Comparison of ENCODE assay signal across 8 mouse cellular contexts in genomic region chrX:41910471-41910870, GRCm38 (mm10). TPM values are rescaled to one million over a fixed set of nuclear protein-coding genes. Genes with fewer than 3 reads are reported as not detected.
DNase-seq lines count a peak whose midpoint lies in the region; ATAC-seq and TF ChIP-seq lines count a peak whose summit lies in the region.

No protein-coding gene starts in this region.

- H3K4me2 ChIP-seq in liver, embryonic 15.5 days = peak overlapping the region; percentile 68

- H3K4me3 ChIP-seq in heart, adult 2 months = peak overlapping the region; percentile 82
- H3K4me3 ChIP-seq in forebrain, embryonic 10.5 days = peak overlapping the region; percentile 64
- H3K4me3 ChIP-seq in liver, embryonic 15.5 days (replicated peaks) = peak overlapping the region; percentile 77

- no peaks in the 10 kb centered on the region for H3K27me3 ChIP-seq in heart, adult 2 months (ENCODE audit: control insufficient read depth, insufficient read depth, low read length)
- H3K27me3 ChIP-seq in forebrain, embryonic 10.5 days (ENCODE audit: poor library complexity, severe bottlenecking) = no peaks in the 10 kb centered on the region
- H3K27me3 ChIP-seq in liver, embryonic 15.5 days = no peaks in the 10 kb centered on the region

- H3K36me3 ChIP-seq in heart, adult 2 months (ENCODE audit: control insufficient read depth, insufficient read depth, low read length) = no peaks in the 10 kb centered on the region
- H3K36me3 ChIP-seq in forebrain, embryonic 10.5 days (replicated peaks) = no peaks in the 10 kb centered on the region
- no peaks in the 10 kb centered on the region for H3K36me3 ChIP-seq in liver, embryonic 15.5 days (replicated peaks)

- no peak for TF ChIP-seq EP300 in heart, adult 2 months (IDR thresholded peaks at IDR 0.05; ENCODE audit: insufficient read depth, low read depth, low read length)

- H3K27ac ChIP-seq in heart, adult 2 months = no peak overlapping the region; the same call in 1 of the 2 replicates
- peak overlapping the region; percentile 94; the same call in 1 of the 2 replicates for H3K27ac ChIP-seq in forebrain, embryonic 10.5 days
- peak overlapping the region; percentile 85; the same call in 1 of the 2 replicates for H3K27ac ChIP-seq in liver, embryonic 15.5 days (replicated peaks)

- peaks cover 2% of the 10 kb centered on the region; the same call in 1 of the 2 replicates for H3K79me2 ChIP-seq in heart, adult 2 months (replicated peaks; ENCODE audit: control insufficient read depth, insufficient read depth, low read length)

- TF ChIP-seq CTCF in heart, adult 2 months (IDR thresholded peaks at IDR 0.05) = no peak

- intact Hi-C loops in heart, adult 2 months (cut with DNase I) = no loop called here

- WGBS in heart, adult 2 months = 11% methylated on average over 9 of the region's 9 CpGs
- 14% methylated on average over 9 of the region's 9 CpGs for WGBS in forebrain, embryonic 10.5 days
- 9% methylated on average over 9 of the region's 9 CpGs for WGBS in liver, embryonic 15.5 days (ENCODE audit: insufficient replicate concordance)

- ATAC-seq in liver, embryonic 15.5 days (ENCODE audit: insufficient read depth) = no peak

- peaks cover 2% of the 10 kb centered on the region; the same call in 1 of the 2 replicates for H3K4me1 ChIP-seq in heart, adult 2 months (ENCODE audit: control insufficient read depth, insufficient read depth, low read length)
- peaks cover 8% of the 10 kb centered on the region; the same call in 1 of the 2 replicates for H3K4me1 ChIP-seq in forebrain, embryonic 10.5 days
- H3K4me1 ChIP-seq in liver, embryonic 15.5 days (replicated peaks) = peaks cover 24% of the 10 kb centered on the region

- TF ChIP-seq POLR2A in heart, adult 2 months (IDR thresholded peaks at IDR 0.05; ENCODE audit: insufficient read depth, low read depth, low read length) = no peak

- H3K9ac ChIP-seq in heart, adult 2 months (ENCODE audit: low read depth, low read length) = 0 out of 2 replicates have a peak overlapping the region, but pooled peaks have one; percentile 34
- peak overlapping the region; percentile 76 for H3K9ac ChIP-seq in liver, embryonic 15.5 days

- H3K9me3 ChIP-seq in forebrain, embryonic 10.5 days = peaks cover 2% of the 10 kb centered on the region; the same call in 1 of the 2 replicates
- no peaks in the 10 kb centered on the region for H3K9me3 ChIP-seq in liver, embryonic 15.5 days (replicated peaks)

- no peak for DNase-seq in heart, adult 2 months
- DNase-seq in heart, adult 18-20 months = no peak
- DNase-seq in CD4-positive helper T cell, adult 2 months (ENCODE audit: low read depth, low spot score) = peak; percentile 27
- no peak for DNase-seq in forebrain, embryonic 10.5 days (ENCODE audit: extremely low spot score, low spot score)
- no peak for DNase-seq in cerebellum, adult 18-20 months
- DNase-seq in urinary bladder, postnatal 4 days (ENCODE audit: low spot score in 2 of 2) = no peak
- no peak for DNase-seq in right cerebral cortex, adult 18-20 months

RNA-seq across cellular contexts. Expression of gene Thoc2, which starts 10.0 kb away (rescaled TPM):
- 10 to 100 TPM; 25.3 to 29.5 TPM for total RNA-seq in heart, adult 2 months (2021)
- 7.2 and 11.0 TPM in 2 replicates for polyA plus RNA-seq in heart, adult 2 months (2012; rRNA removed)
- total RNA-seq in heart, adult 18-20 months (2021) = 10 to 100 TPM; 17.7 to 27.5 TPM
- 76.0 and 79.7 TPM in 2 replicates for polyA plus RNA-seq in forebrain, embryonic 10.5 days (2016; fragmentation: Nextera tagmentation; extraction: Ambion mirVana)
- 24.7 and 26.2 TPM in 2 replicates for polyA plus RNA-seq in liver, embryonic 15.5 days (2015; fragmentation: Nextera tagmentation; extraction: Ambion mirVana)
